Mouse (Mus musculus): ENCODE data around the gene Myrf. TPM values are rescaled to one million over a fixed set of nuclear protein-coding genes. Genes with fewer than 3 reads are reported as not detected.

Gene Myrf
- 1.4 and 1.7 TPM in 2 replicates for polyA plus RNA-seq (2014; fragmentation: Nextera tagmentation; extraction: Ambion mirVana)

- peak within 1 kb of the TSS; percentile 62 for H3K9ac ChIP-seq (ENCODE audit: low read length)
- H3K27me3 ChIP-seq (ENCODE audit: control insufficient read depth, insufficient read depth, low read length), result peaks cover 8% of the 10 kb centered on the region; the same call in 1 of the 2 replicates
- peak; percentile 98 for DNase-seq (ENCODE audit: low spot score, missing footprints)
- no peaks in the 10 kb centered on the region for H3K36me3 ChIP-seq (ENCODE audit: control insufficient read depth, insufficient read depth, low read length)
- ATAC-seq (ENCODE audit: low FRiP score), result peak; percentile 79
- H3K4me3 ChIP-seq (ENCODE audit: low read depth, low read length), result peak within 1 kb of the TSS; percentile 43
- no peaks in the 10 kb centered on the region for H3K9me3 ChIP-seq (ENCODE audit: control insufficient read depth, low read length)
- H3K4me2 ChIP-seq, result peak within 1 kb of the TSS; percentile 67
- H3K4me1 ChIP-seq (ENCODE audit: control insufficient read depth, insufficient read depth, low read length), result peaks cover 13% of the 10 kb centered on the region
- WGBS, result 7% methylated on average over 43 of the region's 43 CpGs
- no peak within 1 kb of the TSS for H3K27ac ChIP-seq (ENCODE audit: low read depth, low read length)
Observed at GRCm38 (mm10) chr19:10240654-10241305, at the start of gene Myrf. Gene Myrf (minus strand): TSS chr19:10240748.

- H3K4me1 ChIP-seq (ENCODE audit: control insufficient read depth, insufficient read depth, low read length), result peaks cover 3% of the 10 kb centered on the region; the same call in 1 of the 2 replicates
- H3K4me3 ChIP-seq (ENCODE audit: low read depth, low read length), result no peak overlapping the region
- H3K36me3 ChIP-seq (ENCODE audit: control insufficient read depth, insufficient read depth, low read length), result no peaks in the 10 kb centered on the region
- no peak for ATAC-seq (ENCODE audit: low FRiP score)
- H3K27ac ChIP-seq (ENCODE audit: low read depth, low read length), result no peak overlapping the region
- H3K9me3 ChIP-seq (ENCODE audit: control insufficient read depth, low read length), result no peaks in the 10 kb centered on the region
- no peaks in the 10 kb centered on the region for H3K27me3 ChIP-seq (ENCODE audit: control insufficient read depth, insufficient read depth, low read length)
- WGBS, result 79% methylated on average over 4 of the region's 4 CpGs
- H3K9ac ChIP-seq (ENCODE audit: low read length), result no peak overlapping the region
- no peak for DNase-seq (ENCODE audit: low spot score, missing footprints)
- no peak overlapping the region for H3K4me2 ChIP-seq
Observed at GRCm38 (mm10) chr19:10289609-10290150, 49.1 kb upstream of the Myrf start.

- Histone ChIP-seq H3K9ac (ENCODE audit: low read length) (no peak overlapping the region), H3K36me3 (ENCODE audit: control insufficient read depth, insufficient read depth, low read length) (no peaks in the 10 kb centered on the region), H3K4me3 (ENCODE audit: low read depth, low read length) (no peak overlapping the region), H3K27me3 (ENCODE audit: control insufficient read depth, insufficient read depth, low read length) (no peaks in the 10 kb centered on the region), H3K27ac (ENCODE audit: low read depth, low read length) (no peak overlapping the region), H3K9me3 (ENCODE audit: control insufficient read depth, low read length) (no peaks in the 10 kb centered on the region), H3K4me1 (ENCODE audit: control insufficient read depth, insufficient read depth, low read length) (peaks cover 3% of the 10 kb centered on the region; the same call in 1 of the 2 replicates), H3K4me2 (no peak overlapping the region)
- ATAC-seq (ENCODE audit: low FRiP score) (no peak), DNase-seq (ENCODE audit: low spot score, missing footprints) (no peak)
- WGBS, result 85% methylated on average over 8 of the region's 8 CpGs
Observed at GRCm38 (mm10) chr19:10288125-10289040, 47.8 kb upstream of the Myrf start.

GRCm38 (mm10) chr19:10286458-10286872 is 45.9 kb upstream of the Myrf start:
- 83% methylated on average over 10 of the region's 10 CpGs for WGBS
- H3K27ac ChIP-seq (ENCODE audit: low read depth, low read length), result no peak overlapping the region
- no peak overlapping the region for H3K9ac ChIP-seq (ENCODE audit: low read length)

GRCm38 (mm10) chr19:10280771-10281540 is 40.4 kb upstream of the Myrf start:
- no peak overlapping the region for H3K9ac ChIP-seq (ENCODE audit: low read length)
- no peaks in the 10 kb centered on the region for H3K9me3 ChIP-seq (ENCODE audit: control insufficient read depth, low read length)
- H3K27me3 ChIP-seq (ENCODE audit: control insufficient read depth, insufficient read depth, low read length), result peaks cover 2% of the 10 kb centered on the region; the same call in 1 of the 2 replicates
- ATAC-seq (ENCODE audit: low FRiP score) (no peak), DNase-seq (ENCODE audit: low spot score, missing footprints) (no peak)
- WGBS, result 77% methylated on average over 14 of the region's 14 CpGs
- no peaks in the 10 kb centered on the region for H3K36me3 ChIP-seq (ENCODE audit: control insufficient read depth, insufficient read depth, low read length)
- H3K27ac ChIP-seq (ENCODE audit: low read depth, low read length), result no peak overlapping the region
- no peak overlapping the region for H3K4me2 ChIP-seq
- H3K4me3 ChIP-seq (ENCODE audit: low read depth, low read length), result no peak overlapping the region
- H3K4me1 ChIP-seq (ENCODE audit: control insufficient read depth, insufficient read depth, low read length), result peaks cover 10% of the 10 kb centered on the region

More at GRCm38 (mm10) chr19:10286458-10286872, 45.9 kb upstream of the Myrf start:
- H3K9me3 ChIP-seq (ENCODE audit: control insufficient read depth, low read length), result no peaks in the 10 kb centered on the region
- no peak for DNase-seq (ENCODE audit: low spot score, missing footprints)
- peaks cover 3% of the 10 kb centered on the region; the same call in 1 of the 2 replicates for H3K4me1 ChIP-seq (ENCODE audit: control insufficient read depth, insufficient read depth, low read length)
- H3K4me2 ChIP-seq, result no peak overlapping the region
- H3K36me3 ChIP-seq (ENCODE audit: control insufficient read depth, insufficient read depth, low read length), result no peaks in the 10 kb centered on the region
- ATAC-seq (ENCODE audit: low FRiP score), result no peak
- H3K27me3 ChIP-seq (ENCODE audit: control insufficient read depth, insufficient read depth, low read length), result no peaks in the 10 kb centered on the region
- H3K4me3 ChIP-seq (ENCODE audit: low read depth, low read length), result no peak overlapping the region

GRCm38 (mm10) chr19:10279668-10280067 is 39.1 kb upstream of the Myrf start:
- WGBS, result 89% methylated on average over 9 of the region's 9 CpGs
- Histone ChIP-seq H3K9ac (ENCODE audit: low read length) (no peak overlapping the region), H3K9me3 (ENCODE audit: control insufficient read depth, low read length) (no peaks in the 10 kb centered on the region), H3K27me3 (ENCODE audit: control insufficient read depth, insufficient read depth, low read length) (peaks cover 2% of the 10 kb centered on the region; the same call in 1 of the 2 replicates), H3K36me3 (ENCODE audit: control insufficient read depth, insufficient read depth, low read length) (no peaks in the 10 kb centered on the region), H3K4me3 (ENCODE audit: low read depth, low read length) (no peak overlapping the region), H3K4me2 (no peak overlapping the region), H3K27ac (ENCODE audit: low read depth, low read length) (no peak overlapping the region), H3K4me1 (ENCODE audit: control insufficient read depth, insufficient read depth, low read length) (peaks cover 10% of the 10 kb centered on the region)
- ATAC-seq (ENCODE audit: low FRiP score) (no peak), DNase-seq (ENCODE audit: low spot score, missing footprints) (no peak)

- peaks cover 10% of the 10 kb centered on the region for H3K4me1 ChIP-seq (ENCODE audit: control insufficient read depth, insufficient read depth, low read length)
- 35% methylated on average over 6 of the region's 6 CpGs for WGBS
Observed at GRCm38 (mm10) chr19:10278669-10279324, 38.2 kb upstream of the Myrf start.

GRCm38 (mm10) chr19:10277759-10278158 is 37.2 kb upstream of the Myrf start:
- DNase-seq (ENCODE audit: low spot score, missing footprints) (no peak), ATAC-seq (ENCODE audit: low FRiP score) (peak; percentile 35)
- Histone ChIP-seq H3K4me2 (peak overlapping the region; percentile 14; the same call in 1 of the 2 replicates), H3K27me3 (ENCODE audit: control insufficient read depth, insufficient read depth, low read length) (peaks cover 2% of the 10 kb centered on the region; the same call in 1 of the 2 replicates), H3K27ac (ENCODE audit: low read depth, low read length) (no peak overlapping the region), H3K4me1 (ENCODE audit: control insufficient read depth, insufficient read depth, low read length) (peaks cover 17% of the 10 kb centered on the region), H3K9ac (ENCODE audit: low read length) (no peak overlapping the region), H3K9me3 (ENCODE audit: control insufficient read depth, low read length) (no peaks in the 10 kb centered on the region), H3K4me3 (ENCODE audit: low read depth, low read length) (no peak overlapping the region), H3K36me3 (ENCODE audit: control insufficient read depth, insufficient read depth, low read length) (no peaks in the 10 kb centered on the region)
- 13% methylated on average over 5 of the region's 5 CpGs for WGBS

More at GRCm38 (mm10) chr19:10278669-10279324, 38.2 kb upstream of the Myrf start:
- no peak overlapping the region for H3K4me2 ChIP-seq
- H3K4me3 ChIP-seq (ENCODE audit: low read depth, low read length), result no peak overlapping the region
- no peak overlapping the region for H3K9ac ChIP-seq (ENCODE audit: low read length)
- no peak overlapping the region for H3K27ac ChIP-seq (ENCODE audit: low read depth, low read length)
- DNase-seq (ENCODE audit: low spot score, missing footprints) (no peak), ATAC-seq (ENCODE audit: low FRiP score) (no peak)
- H3K9me3 ChIP-seq (ENCODE audit: control insufficient read depth, low read length), result no peaks in the 10 kb centered on the region
- H3K27me3 ChIP-seq (ENCODE audit: control insufficient read depth, insufficient read depth, low read length), result peaks cover 2% of the 10 kb centered on the region; the same call in 1 of the 2 replicates
- H3K36me3 ChIP-seq (ENCODE audit: control insufficient read depth, insufficient read depth, low read length), result no peaks in the 10 kb centered on the region
